Mouse (Mus musculus): ENCODE data around the gene Clca3a2. TPM values are rescaled to one million over a fixed set of nuclear protein-coding genes. Genes with fewer than 3 reads are reported as not detected.
"Not testable (repeated sequence)": the region's sequence is repeated elsewhere in the genome, so short reads cannot be mapped to it uniquely, and the experiment has no call there.

The Clca3a2 gene
- total RNA-seq, 2 experiments from 2014 or later, result not detected

DNA sequence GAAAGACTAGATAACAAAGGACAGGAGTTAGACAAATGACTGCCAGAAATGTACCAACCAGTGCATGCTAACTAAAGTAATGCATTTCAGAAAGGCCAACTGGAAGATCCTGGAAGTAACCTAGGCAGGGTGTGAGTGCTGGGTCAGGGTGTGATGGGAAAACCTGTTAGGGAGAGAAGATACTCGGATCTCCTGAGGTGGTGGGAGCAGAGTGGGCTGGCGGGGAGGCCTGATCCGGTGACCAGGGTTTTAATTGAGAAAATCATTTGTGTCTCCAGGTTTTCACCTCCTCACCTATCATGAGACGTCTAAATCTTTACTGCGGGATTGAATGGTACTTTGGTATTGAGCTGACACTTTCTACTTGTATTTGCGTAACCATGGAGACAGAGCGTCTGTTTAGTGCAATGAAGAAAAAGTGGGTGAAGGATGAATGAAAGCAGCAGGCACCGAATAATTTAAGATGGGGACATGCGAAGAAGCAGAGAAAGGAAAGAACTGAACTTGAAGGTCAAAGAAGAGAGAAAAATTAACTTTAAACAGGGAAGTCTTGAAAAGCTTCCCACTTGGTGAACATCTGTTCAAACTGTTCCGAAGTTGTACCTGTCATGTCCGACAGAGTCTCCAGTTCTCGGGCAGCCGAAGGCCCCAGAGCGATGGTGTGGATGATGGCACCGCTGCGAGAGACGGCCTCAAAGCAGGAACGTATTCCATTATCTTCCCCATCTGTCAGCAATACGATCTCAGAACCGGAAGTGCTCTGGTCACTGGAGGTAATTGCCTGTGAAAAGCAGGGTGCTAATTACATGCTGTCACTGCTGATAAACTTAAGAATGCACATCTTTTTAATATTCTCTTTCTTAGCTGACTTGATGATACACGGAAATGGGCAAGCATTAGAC lies 70.0 kb downstream of the Clca3a2 start:
- not testable (repeated sequence) for ATAC-seq (replicated peaks; ENCODE audit: low FRiP score, poor library complexity, severe bottlenecking)

DNA sequence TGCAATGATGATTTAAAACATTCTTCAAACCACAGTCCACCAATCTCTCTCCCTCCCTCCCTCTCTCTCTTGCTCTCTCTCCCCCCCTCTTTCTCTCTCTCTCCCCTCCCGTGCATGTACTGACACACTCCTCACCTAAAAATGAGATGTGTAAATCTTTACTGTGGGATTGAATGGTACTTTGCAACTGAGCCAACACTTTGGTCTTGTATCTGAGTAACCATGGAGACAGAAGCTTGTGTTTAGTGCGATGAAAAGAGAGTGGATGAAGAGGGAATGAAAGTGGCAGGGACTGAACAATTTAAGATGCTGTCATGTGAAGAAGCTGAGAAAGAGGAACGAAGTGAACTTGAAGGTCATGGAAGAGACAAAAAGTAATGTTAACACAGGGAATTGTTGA lies 71.6 kb downstream of the Clca3a2 start:
- ATAC-seq (replicated peaks; ENCODE audit: low FRiP score, poor library complexity, severe bottlenecking), result not testable (repeated sequence)

Other genes starting within 250 kb of the Clca3a2 start
- 2.9 and 3.5 TPM in 2 replicates for gene Hs2st1, start 249.3 kb downstream of the Clca3a2 start, total RNA-seq (2015; ENCODE audit: low replicate concordance)
- gene Hs2st1, start 249.3 kb downstream of the Clca3a2 start, total RNA-seq (2017; ENCODE audit: low replicate concordance), result 0.85 and 4.9 TPM in 2 replicates
- 150 and 206 TPM in 2 replicates for gene Selenof, start 249.2 kb downstream of the Clca3a2 start, total RNA-seq (2015; ENCODE audit: low replicate concordance)
- gene Selenof, start 249.2 kb downstream of the Clca3a2 start, total RNA-seq (2017; ENCODE audit: low replicate concordance), result 217 and 219 TPM in 2 replicates
- gene Sh3glb1, start 99.2 kb downstream of the Clca3a2 start, total RNA-seq (2015; ENCODE audit: low replicate concordance), result 120 and 163 TPM in 2 replicates
- 118 and 151 TPM in 2 replicates for gene Sh3glb1, start 99.2 kb downstream of the Clca3a2 start, total RNA-seq (2017; ENCODE audit: low replicate concordance)
- gene Clca3a1, start 58.5 kb downstream of the Clca3a2 start, total RNA-seq (2015; ENCODE audit: low replicate concordance), result 4.2 and 11.5 TPM in 2 replicates
- 9.4 and 11.4 TPM in 2 replicates for gene Clca3a1, start 58.5 kb downstream of the Clca3a2 start, total RNA-seq (2017; ENCODE audit: low replicate concordance)
- gene Clca3b, start 29.9 kb upstream of the Clca3a2 start, total RNA-seq (2015; ENCODE audit: low replicate concordance), result not detected in 2 replicates
- not detected in 2 replicates for gene Clca3b, start 29.9 kb upstream of the Clca3a2 start, total RNA-seq (2017; ENCODE audit: low replicate concordance)
- not detected in 2 replicates for gene Clca4b, start 113.0 kb upstream of the Clca3a2 start, total RNA-seq (2015; ENCODE audit: low replicate concordance)
- gene Clca4b, start 113.0 kb upstream of the Clca3a2 start, total RNA-seq (2017; ENCODE audit: low replicate concordance), result not detected in 2 replicates
- not detected in 2 replicates for gene Clca4a, start 155.6 kb upstream of the Clca3a2 start, total RNA-seq (2015; ENCODE audit: low replicate concordance)
- not detected in 2 replicates for gene Clca4a, start 155.6 kb upstream of the Clca3a2 start, total RNA-seq (2017; ENCODE audit: low replicate concordance)
- not detected in 2 replicates for gene Clca1, start 213.3 kb upstream of the Clca3a2 start, total RNA-seq (2015; ENCODE audit: low replicate concordance)
- gene Clca1, start 213.3 kb upstream of the Clca3a2 start, total RNA-seq (2017; ENCODE audit: low replicate concordance), result not detected in 2 replicates

Data from erythroblast, adult 5-6 weeks (primary cell).